Mouse (Mus musculus): ENCODE results near the gene Ascc2. TPM values are rescaled to one million over a fixed set of nuclear protein-coding genes. Genes with fewer than 3 reads are reported as not detected.

Ascc2 gene
- polyA plus RNA-seq, 1 experiment from 2014 or later = 40.1 TPM

DNA sequence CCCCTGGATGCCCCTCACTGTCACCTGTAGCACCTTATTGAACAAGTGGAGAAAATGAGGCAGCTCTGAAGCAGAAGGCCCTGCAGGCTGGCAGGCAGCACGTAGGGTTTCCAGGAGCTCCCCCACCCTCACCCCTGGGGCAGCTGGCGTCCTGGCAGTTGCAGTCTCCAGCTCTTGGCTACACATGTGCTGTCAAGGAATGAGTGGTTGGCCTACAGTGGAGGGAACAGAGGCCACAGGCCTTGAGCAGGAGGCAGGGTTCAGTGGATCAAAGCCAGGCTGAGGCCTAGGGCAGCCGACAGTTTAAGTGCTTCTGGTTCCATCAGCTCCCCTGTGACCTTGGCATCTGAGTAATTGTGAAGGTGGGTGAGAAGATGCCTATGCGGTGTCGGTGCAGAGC is 93.4 kb downstream of the Ascc2 start:
- Histone ChIP-seq H3K9ac (no peak overlapping the region), H3K36me3 (peaks cover 9% of the 10 kb centered on the region; the same call in 1 of the 2 replicates), H3K4me1 (peaks cover 8% of the 10 kb centered on the region; the same call in 1 of the 2 replicates), H3K4me3 (no peak overlapping the region), H3K27me3 (no peaks in the 10 kb centered on the region), H3K27ac (no peak overlapping the region), H3K4me2 (replicated peaks) (no peak overlapping the region), H3K9me3 (no peaks in the 10 kb centered on the region)
- no peak for ATAC-seq (ENCODE audit: insufficient number of reproducible peaks, insufficient read depth, low FRiP score, low TSS enrichment)
- whole genome bisulfite sequencing = 72% methylated on average over 5 of the region's 5 CpGs

DNA sequence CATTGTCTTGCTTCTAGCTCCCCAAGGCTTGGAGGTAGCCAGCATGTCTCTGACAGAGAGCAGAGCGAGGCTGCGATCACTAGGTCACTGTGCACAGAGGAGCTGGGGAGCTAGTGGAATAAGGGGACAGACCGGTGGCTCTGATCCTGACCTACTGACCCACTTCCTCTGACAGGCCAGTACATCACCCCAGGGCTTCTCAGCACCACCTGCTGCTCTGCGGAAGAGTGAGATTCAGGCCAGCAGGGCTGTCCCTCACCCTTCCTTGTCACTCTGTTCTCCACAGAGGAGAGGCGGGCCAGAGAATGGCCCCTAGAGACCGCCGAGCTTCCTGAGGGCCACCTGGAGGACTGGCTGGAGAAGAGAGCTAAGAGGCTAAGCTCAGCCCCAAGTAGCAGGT is 94.2 kb downstream of the Ascc2 start:
- Histone ChIP-seq H3K36me3 (0 out of 2 replicates have a peak, but pooled peaks cover 3% of the 10 kb centered on the region), H3K4me1 (peaks cover 8% of the 10 kb centered on the region; the same call in 1 of the 2 replicates), H3K9me3 (no peaks in the 10 kb centered on the region), H3K4me3 (no peak overlapping the region), H3K27me3 (no peaks in the 10 kb centered on the region), H3K4me2 (replicated peaks) (no peak overlapping the region), H3K9ac (no peak overlapping the region), H3K27ac (no peak overlapping the region)
- WGBS = 50% methylated on average over 7 of the region's 7 CpGs
- no peak for ATAC-seq (ENCODE audit: insufficient number of reproducible peaks, insufficient read depth, low FRiP score, low TSS enrichment)

DNA sequence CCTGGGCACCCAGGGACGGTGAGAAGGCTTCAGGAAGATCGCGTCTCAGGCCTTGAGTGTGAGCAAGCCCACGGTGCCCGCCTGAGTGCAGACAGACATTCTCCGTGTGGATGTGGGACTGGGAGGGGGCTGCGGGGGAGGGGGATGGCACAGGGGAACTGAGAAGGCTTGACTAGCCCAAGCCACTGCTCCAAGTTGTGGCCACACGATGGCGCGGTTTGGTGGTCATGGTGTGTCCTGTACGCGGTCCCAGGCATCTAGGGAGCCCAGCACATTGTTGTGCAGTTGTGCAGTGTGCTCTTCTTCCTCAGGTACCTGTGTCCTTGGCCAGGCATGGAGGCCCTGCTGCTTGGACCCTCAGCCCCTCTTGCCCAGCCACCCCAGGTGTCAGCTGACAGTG is 96.6 kb downstream of the Ascc2 start:
- peaks cover 5% of the 10 kb centered on the region; the same call in 1 of the 2 replicates for H3K27me3 ChIP-seq
- WGBS = 36% methylated on average over 12 of the region's 12 CpGs
- no peak overlapping the region for H3K4me2 ChIP-seq (replicated peaks)
- H3K27ac ChIP-seq = no peak overlapping the region
- peaks cover 8% of the 10 kb centered on the region; the same call in 1 of the 2 replicates for H3K4me1 ChIP-seq
- H3K9me3 ChIP-seq = no peaks in the 10 kb centered on the region
- ATAC-seq (ENCODE audit: insufficient number of reproducible peaks, insufficient read depth, low FRiP score, low TSS enrichment) = no peak
- 0 out of 2 replicates have a peak, but pooled peaks cover 7% of the 10 kb centered on the region for H3K36me3 ChIP-seq
- no peak overlapping the region for H3K9ac ChIP-seq
- H3K4me3 ChIP-seq = no peak overlapping the region

Other genes with a start within 250 kb of the Ascc2 start
- gene Hormad2, start 196.6 kb upstream of the Ascc2 start, polyA plus RNA-seq (2016; fragmentation: Nextera tagmentation; extraction: Ambion mirVana) = 0.10 and 0.66 TPM in 2 replicates
- 37.0 and 37.9 TPM in 2 replicates for gene Mtmr3, start 42.9 kb upstream of the Ascc2 start, polyA plus RNA-seq (2016; fragmentation: Nextera tagmentation; extraction: Ambion mirVana)
- not detected in 2 replicates for gene Gm11032, start 17.7 kb upstream of the Ascc2 start, polyA plus RNA-seq (2016; fragmentation: Nextera tagmentation; extraction: Ambion mirVana)
- 641 and 685 TPM in 2 replicates for gene Uqcr10, start 66.6 kb downstream of the Ascc2 start, polyA plus RNA-seq (2016; fragmentation: Nextera tagmentation; extraction: Ambion mirVana)
- gene Zmat5, start 66.9 kb downstream of the Ascc2 start, polyA plus RNA-seq (2016; fragmentation: Nextera tagmentation; extraction: Ambion mirVana) = 60.7 and 65.3 TPM in 2 replicates
- 0.19 and 0.20 TPM in 2 replicates for gene Cabp7, start 109.0 kb downstream of the Ascc2 start, polyA plus RNA-seq (2016; fragmentation: Nextera tagmentation; extraction: Ambion mirVana)
- 70.5 and 73.3 TPM in 2 replicates for gene Nf2, start 211.8 kb downstream of the Ascc2 start, polyA plus RNA-seq (2016; fragmentation: Nextera tagmentation; extraction: Ambion mirVana)
- 81.4 and 81.8 TPM in 2 replicates for gene Nipsnap1, start 236.2 kb downstream of the Ascc2 start, polyA plus RNA-seq (2016; fragmentation: Nextera tagmentation; extraction: Ambion mirVana)

Data from embryonic facial prominence, embryonic 12.5 days (tissue).